Mouse (Mus musculus): ENCODE results near the gene Efcab8. TPM values are rescaled to one million over a fixed set of nuclear protein-coding genes. Genes with fewer than 3 reads are reported as not detected.

Gene Efcab8
- polyA plus RNA-seq, 1 experiment from 2014 or later: 0.13 TPM

GRCm38 (mm10) chr2:153860315-153860714 lies 80.6 kb downstream of the Efcab8 start:
- H3K4me1 ChIP-seq (replicated peaks; ENCODE audit: control insufficient read depth, insufficient read depth, low read length): no peaks in the 10 kb centered on the region
- TF ChIP-seq CTCF (IDR thresholded peaks at IDR 0.05; ENCODE audit: low read depth): no peak
- WGBS: 89% methylated on average over 11 of the region's 11 CpGs
- H3K36me3 ChIP-seq (ENCODE audit: control insufficient read depth, insufficient read depth): no peaks in the 10 kb centered on the region
- no peak overlapping the region for H3K4me3 ChIP-seq (ENCODE audit: low read depth, low read length)
- H3K27me3 ChIP-seq (replicated peaks; ENCODE audit: control insufficient read depth, insufficient read depth, low read length): no peaks in the 10 kb centered on the region
- no peaks in the 10 kb centered on the region for H3K9me3 ChIP-seq (ENCODE audit: control insufficient read depth)
- ATAC-seq: no peak
- no peak overlapping the region for H3K4me2 ChIP-seq (replicated peaks; ENCODE audit: low read depth)
- no peak overlapping the region for H3K9ac ChIP-seq (ENCODE audit: low read depth, low read length)
- H3K27ac ChIP-seq (ENCODE audit: low read depth, low read length): no peak overlapping the region

DNA sequence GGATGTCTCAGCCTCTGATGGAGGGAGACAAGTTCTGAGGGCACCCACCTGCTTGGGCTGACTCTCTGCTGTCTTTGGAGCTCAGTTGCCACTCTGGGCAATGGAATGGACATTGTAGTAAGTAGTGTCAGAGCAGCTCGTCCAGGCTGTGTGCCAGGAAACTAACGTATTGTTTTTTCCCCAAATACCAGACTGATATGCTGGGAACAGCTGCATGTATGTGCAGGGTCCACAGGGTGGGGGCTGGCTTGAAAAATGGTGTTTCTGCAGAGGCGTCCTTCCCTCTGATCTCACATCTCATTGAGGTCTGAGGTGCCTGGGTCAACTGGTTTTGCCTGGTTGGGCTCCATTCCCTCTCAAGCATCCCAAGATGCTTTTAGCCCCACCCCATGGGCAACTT lies 81.0 kb downstream of the Efcab8 start:
- 47% methylated on average over 3 of the region's 3 CpGs for WGBS
- H3K27ac ChIP-seq (ENCODE audit: low read depth, low read length): no peak overlapping the region
- ATAC-seq: no peak
- H3K36me3 ChIP-seq (ENCODE audit: control insufficient read depth, insufficient read depth): no peaks in the 10 kb centered on the region
- H3K9me3 ChIP-seq (ENCODE audit: control insufficient read depth): no peaks in the 10 kb centered on the region
- H3K9ac ChIP-seq (ENCODE audit: low read depth, low read length): no peak overlapping the region
- TF ChIP-seq CTCF (IDR thresholded peaks at IDR 0.05; ENCODE audit: low read depth): no peak
- no peak overlapping the region for H3K4me2 ChIP-seq (replicated peaks; ENCODE audit: low read depth)
- no peaks in the 10 kb centered on the region for H3K4me1 ChIP-seq (replicated peaks; ENCODE audit: control insufficient read depth, insufficient read depth, low read length)
- H3K4me3 ChIP-seq (ENCODE audit: low read depth, low read length): no peak overlapping the region
- H3K27me3 ChIP-seq (replicated peaks; ENCODE audit: control insufficient read depth, insufficient read depth, low read length): no peaks in the 10 kb centered on the region

- WGBS: 86% methylated on average over 3 of the region's 3 CpGs
- no peak overlapping the region for H3K4me2 ChIP-seq (replicated peaks; ENCODE audit: low read depth)
- TF ChIP-seq CTCF (IDR thresholded peaks at IDR 0.05; ENCODE audit: low read depth): no peak
- ATAC-seq: no peak
- H3K4me1 ChIP-seq (replicated peaks; ENCODE audit: control insufficient read depth, insufficient read depth, low read length): no peaks in the 10 kb centered on the region
- H3K27me3 ChIP-seq (replicated peaks; ENCODE audit: control insufficient read depth, insufficient read depth, low read length): no peaks in the 10 kb centered on the region
- no peaks in the 10 kb centered on the region for H3K9me3 ChIP-seq (ENCODE audit: control insufficient read depth)
- no peak overlapping the region for H3K27ac ChIP-seq (ENCODE audit: low read depth, low read length)
- no peak overlapping the region for H3K4me3 ChIP-seq (ENCODE audit: low read depth, low read length)
- no peaks in the 10 kb centered on the region for H3K36me3 ChIP-seq (ENCODE audit: control insufficient read depth, insufficient read depth)
- H3K9ac ChIP-seq (ENCODE audit: low read depth, low read length): no peak overlapping the region
These were observed 82.2 kb downstream of the Efcab8 start for GRCm38 (mm10) chr2:153861960-153862359.

GRCm38 (mm10) chr2:153870984-153871383 lies 91.3 kb downstream of the Efcab8 start, which contains the start of gene Sun5:
Sun5 (minus strand) TSS chr2:153871084.
- Histone ChIP-seq H3K27me3 (replicated peaks; ENCODE audit: control insufficient read depth, insufficient read depth, low read length) (no peaks in the 10 kb centered on the region), H3K9ac (ENCODE audit: low read depth, low read length) (no peak within 1 kb of the TSS), H3K4me1 (replicated peaks; ENCODE audit: control insufficient read depth, insufficient read depth, low read length) (no peaks in the 10 kb centered on the region), H3K36me3 (ENCODE audit: control insufficient read depth, insufficient read depth) (no peaks in the 10 kb centered on the region), H3K27ac (ENCODE audit: low read depth, low read length) (no peak within 1 kb of the TSS), H3K9me3 (ENCODE audit: control insufficient read depth) (no peaks in the 10 kb centered on the region), H3K4me3 (ENCODE audit: low read depth, low read length) (no peak within 1 kb of the TSS), H3K4me2 (replicated peaks; ENCODE audit: low read depth) (no peak within 1 kb of the TSS)
- no peak for TF ChIP-seq CTCF (IDR thresholded peaks at IDR 0.05; ENCODE audit: low read depth)
- ATAC-seq: no peak
- 92% methylated on average over 4 of the region's 4 CpGs for WGBS

- Histone ChIP-seq H3K27ac (ENCODE audit: low read depth, low read length) (no peak within 1 kb of the TSS), H3K4me1 (replicated peaks; ENCODE audit: control insufficient read depth, insufficient read depth, low read length) (no peaks in the 10 kb centered on the region), H3K27me3 (replicated peaks; ENCODE audit: control insufficient read depth, insufficient read depth, low read length) (no peaks in the 10 kb centered on the region), H3K4me3 (ENCODE audit: low read depth, low read length) (no peak within 1 kb of the TSS), H3K9me3 (ENCODE audit: control insufficient read depth) (no peaks in the 10 kb centered on the region), H3K36me3 (ENCODE audit: control insufficient read depth, insufficient read depth) (no peaks in the 10 kb centered on the region), H3K9ac (ENCODE audit: low read depth, low read length) (no peak within 1 kb of the TSS), H3K4me2 (replicated peaks; ENCODE audit: low read depth) (no peak within 1 kb of the TSS)
- no peak for ATAC-seq
- no peak for TF ChIP-seq CTCF (IDR thresholded peaks at IDR 0.05; ENCODE audit: low read depth)
- 56% methylated on average over 9 of the region's 9 CpGs for WGBS
These were observed 95.0 kb downstream of the Efcab8 start, which contains the start of gene Bpifb2 for GRCm38 (mm10) chr2:153874745-153875144. Bpifb2 (plus strand) TSS chr2:153875045.

Other genes with a start within 250 kb of the Efcab8 start
- 21.9 and 25.2 TPM in 2 replicates for gene Nol4l, start 250.0 kb upstream of the Efcab8 start, polyA plus RNA-seq (2015; fragmentation: Nextera tagmentation; extraction: Ambion mirVana)
- gene Commd7, start 147.2 kb upstream of the Efcab8 start, polyA plus RNA-seq (2015; fragmentation: Nextera tagmentation; extraction: Ambion mirVana): 74.8 and 84.7 TPM in 2 replicates
- gene Dnmt3b, start 130.5 kb upstream of the Efcab8 start, polyA plus RNA-seq (2015; fragmentation: Nextera tagmentation; extraction: Ambion mirVana): 2.9 and 3.0 TPM in 2 replicates
- not detected in 2 replicates for gene Dnmt3c, start 83.3 kb upstream of the Efcab8 start, polyA plus RNA-seq (2015; fragmentation: Nextera tagmentation; extraction: Ambion mirVana)
- 144 and 149 TPM in 2 replicates for gene Mapre1, start 38.7 kb upstream of the Efcab8 start, polyA plus RNA-seq (2015; fragmentation: Nextera tagmentation; extraction: Ambion mirVana)
- gene Sun5, start 91.2 kb downstream of the Efcab8 start, polyA plus RNA-seq (2015; fragmentation: Nextera tagmentation; extraction: Ambion mirVana): not detected in 2 replicates
- gene Bpifb2, start 95.1 kb downstream of the Efcab8 start, polyA plus RNA-seq (2015; fragmentation: Nextera tagmentation; extraction: Ambion mirVana): not detected in 2 replicates
- gene Bpifb6, start 120.5 kb downstream of the Efcab8 start, polyA plus RNA-seq (2015; fragmentation: Nextera tagmentation; extraction: Ambion mirVana): not detected in 2 replicates
- gene Bpifb3, start 138.3 kb downstream of the Efcab8 start, polyA plus RNA-seq (2015; fragmentation: Nextera tagmentation; extraction: Ambion mirVana): not detected in 2 replicates
- not detected in 2 replicates for gene Bpifb4, start 158.3 kb downstream of the Efcab8 start, polyA plus RNA-seq (2015; fragmentation: Nextera tagmentation; extraction: Ambion mirVana)
- gene Bpifa6, start 195.0 kb downstream of the Efcab8 start, polyA plus RNA-seq (2015; fragmentation: Nextera tagmentation; extraction: Ambion mirVana): not detected in 2 replicates
- gene Bpifa2, start 228.3 kb downstream of the Efcab8 start, polyA plus RNA-seq (2015; fragmentation: Nextera tagmentation; extraction: Ambion mirVana): not detected in 2 replicates

All from intestine, postnatal 0 days (tissue).